Mouse (Mus musculus): Measurements from ENCODE around the gene Sh3bp5l.
"Not testable (repeated sequence)": the region's sequence is repeated elsewhere in the genome, so short reads cannot be mapped to it uniquely, and the experiment has no call there.

Sh3bp5l gene

GRCm38 (mm10) chr11:58322824-58323569 lies 7.5 kb upstream of the Sh3bp5l start:
- peak; percentile 98 to 99 for DNase-seq

- DNase-seq, result no peak
Measured at GRCm38 (mm10) chr11:58323570-58324340, 6.8 kb upstream of the Sh3bp5l start.

- DNase-seq, result no peak
Measured at GRCm38 (mm10) chr11:58324614-58325229, 5.8 kb upstream of the Sh3bp5l start.

GRCm38 (mm10) chr11:58326781-58327180 lies 3.7 kb upstream of the Sh3bp5l start:
- no peak for DNase-seq

- DNase-seq, result no peak
Measured at GRCm38 (mm10) chr11:58329906-58330275, 633 bp upstream of the Sh3bp5l start.

- DNase-seq, result peak; percentile 22 to 40
Measured at GRCm38 (mm10) chr11:58331149-58331495, 598 bp downstream of the Sh3bp5l start.

GRCm38 (mm10) chr11:58331546-58331945 lies 1.0 kb downstream of the Sh3bp5l start:
- no peak for DNase-seq

GRCm38 (mm10) chr11:58334746-58335145 lies 4.2 kb downstream of the Sh3bp5l start:
- DNase-seq, result peak; percentile 47 to 57

GRCm38 (mm10) chr11:58346745-58347144 lies 16.2 kb downstream of the Sh3bp5l start:
- DNase-seq, result no peak

- no peak for DNase-seq
Measured at GRCm38 (mm10) chr11:58350628-58351027, 20.1 kb downstream of the Sh3bp5l start.

- DNase-seq, result no peak
Measured at GRCm38 (mm10) chr11:58351179-58351578, 20.7 kb downstream of the Sh3bp5l start.

GRCm38 (mm10) chr11:58352681-58353548 lies 22.4 kb downstream of the Sh3bp5l start:
- DNase-seq, result no peak

GRCm38 (mm10) chr11:58353709-58354108 lies 23.2 kb downstream of the Sh3bp5l start:
- no peak for DNase-seq

GRCm38 (mm10) chr11:58354476-58354875 lies 24.0 kb downstream of the Sh3bp5l start:
- no peak for DNase-seq

- DNase-seq, result no peak
Measured at GRCm38 (mm10) chr11:58354927-58355326, 24.4 kb downstream of the Sh3bp5l start.

- no peak for DNase-seq
Measured at GRCm38 (mm10) chr11:58357042-58357441, 26.5 kb downstream of the Sh3bp5l start.

- DNase-seq, result no peak
Measured at GRCm38 (mm10) chr11:58357844-58358534, 27.5 kb downstream of the Sh3bp5l start.

GRCm38 (mm10) chr11:58362562-58362961 lies 32.0 kb downstream of the Sh3bp5l start:
- not testable (repeated sequence) for DNase-seq

- DNase-seq, result no peak
Measured at GRCm38 (mm10) chr11:58364454-58364853, 33.9 kb downstream of the Sh3bp5l start.

GRCm38 (mm10) chr11:58366191-58366590 lies 35.7 kb downstream of the Sh3bp5l start:
- DNase-seq, result not testable (repeated sequence)

- no peak for DNase-seq
Measured at GRCm38 (mm10) chr11:58377273-58377672, 46.7 kb downstream of the Sh3bp5l start.

- no peak for DNase-seq
Measured at GRCm38 (mm10) chr11:58377686-58378085, 47.2 kb downstream of the Sh3bp5l start.

Data from cerebellum, adult 18-20 months (tissue).